Mouse (Mus musculus) small intestine, adult 2 months (tissue): ENCODE measurements around the gene Qtrt1.

ENCODE experiments used
- CTCF ChIP-seq: fragments of 200-500 bp; IDR thresholded peaks from 2 replicates; pipeline ENCODE4 v1.5.1; 2012; ENCODE audit warnings: low read depth, mild to moderate bottlenecking, control low read depth, inconsistent platforms, low read length, moderate library complexity, mixed read lengths; ENCODE audit not compliant: insufficient replicate concordance, insufficient read length; ENCODE audit errors: extremely low read depth
- POLR2A ChIP-seq: fragments of 200-500 bp; IDR thresholded peaks from 2 replicates; pipeline ENCODE4 v1.6.1; 2012; ENCODE audit warnings: low read depth, mild to moderate bottlenecking, control low read depth, inconsistent platforms, low read length, moderate library complexity

- TF ChIP-seq POLR2A, result no peak
- no peak for TF ChIP-seq CTCF
Observed at GRCm38 (mm10) chr9:21451391-21451790, 39.8 kb downstream of the Qtrt1 start.
